Mouse (Mus musculus): ENCODE measurements at regions not wholly inside any gene's neighbourhood (a gene's known extent, or its start where the extent isn't known, plus 50 kb on each side); places are given as distances from the start of the nearest gene placed in this dataset.
A peak's percentile ranks its signal among the peaks of the same experiment; 100 is the strongest.

DNA sequence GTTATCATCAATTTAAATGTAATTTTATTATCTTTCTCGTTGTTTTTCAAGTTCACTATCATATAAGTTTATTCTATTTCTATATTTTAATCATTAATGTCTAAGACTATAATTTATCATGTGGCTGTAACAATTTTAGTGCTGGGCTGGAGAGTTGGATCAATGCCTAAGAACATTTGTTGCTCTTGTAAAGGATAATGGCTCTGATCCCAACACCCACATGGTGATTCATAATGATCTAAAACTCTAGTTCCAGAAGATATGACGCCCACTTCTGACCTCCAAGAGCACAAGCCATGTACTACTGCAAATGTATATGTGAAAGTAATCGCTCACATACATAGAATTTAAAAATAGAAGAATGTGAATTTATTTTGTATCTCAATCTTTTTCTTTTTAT lies 6117.1 kb downstream of the 9330182O14Rik start:
- peak; percentile 40 for DNase-seq
- Histone ChIP-seq H3K27me3 (ENCODE audit: insufficient read depth, low read length) (no peaks in the 10 kb centered on the region), H3K27ac (ENCODE audit: low read depth) (no peak overlapping the region), H3K4me1 (ENCODE audit: insufficient read depth) (no peaks in the 10 kb centered on the region), H3K36me3 (ENCODE audit: insufficient read depth) (no peaks in the 10 kb centered on the region), H3K4me2 (no peak overlapping the region), H3K9ac (no peak overlapping the region), H3K4me3 (ENCODE audit: low read depth, low read length) (no peak overlapping the region), H3K9me3 (ENCODE audit: low read depth, low read length) (no peaks in the 10 kb centered on the region)
- no peak for TF ChIP-seq CTCF (IDR thresholded peaks at IDR 0.05; ENCODE audit: low read depth)
- WGBS: 37% methylated on average over 3 of the region's 3 CpGs
- no peak for ATAC-seq (ENCODE audit: insufficient read depth)

DNA sequence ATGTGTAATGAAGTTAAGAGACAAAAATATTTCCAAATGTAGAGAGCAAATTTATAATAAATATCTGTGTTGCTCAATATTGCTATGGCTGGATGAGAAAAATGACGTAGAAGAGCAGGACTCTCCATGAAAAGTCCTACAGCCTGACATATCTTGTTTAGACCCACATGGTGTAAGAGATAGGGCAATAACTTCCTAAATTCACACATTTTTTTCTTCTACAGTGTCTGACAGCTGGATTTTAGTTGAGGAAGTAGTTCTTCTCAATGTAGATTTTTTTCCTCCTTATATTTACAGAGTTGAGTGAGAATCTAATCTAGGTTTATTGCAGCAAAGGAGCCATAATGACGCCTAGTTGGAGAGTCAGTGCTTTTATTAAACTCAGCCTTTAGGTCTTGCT lies 6151.1 kb downstream of the 9330182O14Rik start:
- Histone ChIP-seq H3K27me3 (ENCODE audit: insufficient read depth, low read length) (no peaks in the 10 kb centered on the region), H3K4me3 (ENCODE audit: low read depth, low read length) (no peak overlapping the region), H3K4me2 (no peak overlapping the region), H3K27ac (ENCODE audit: low read depth) (no peak overlapping the region), H3K36me3 (ENCODE audit: insufficient read depth) (no peaks in the 10 kb centered on the region), H3K4me1 (ENCODE audit: insufficient read depth) (no peaks in the 10 kb centered on the region), H3K9me3 (ENCODE audit: low read depth, low read length) (no peaks in the 10 kb centered on the region), H3K9ac (no peak overlapping the region)
- DNase-seq: no peak
- no peak for TF ChIP-seq CTCF (IDR thresholded peaks at IDR 0.05; ENCODE audit: low read depth)
- WGBS: 71% methylated on average over 2 of the region's 2 CpGs
- no peak for ATAC-seq (ENCODE audit: insufficient read depth)

DNA sequence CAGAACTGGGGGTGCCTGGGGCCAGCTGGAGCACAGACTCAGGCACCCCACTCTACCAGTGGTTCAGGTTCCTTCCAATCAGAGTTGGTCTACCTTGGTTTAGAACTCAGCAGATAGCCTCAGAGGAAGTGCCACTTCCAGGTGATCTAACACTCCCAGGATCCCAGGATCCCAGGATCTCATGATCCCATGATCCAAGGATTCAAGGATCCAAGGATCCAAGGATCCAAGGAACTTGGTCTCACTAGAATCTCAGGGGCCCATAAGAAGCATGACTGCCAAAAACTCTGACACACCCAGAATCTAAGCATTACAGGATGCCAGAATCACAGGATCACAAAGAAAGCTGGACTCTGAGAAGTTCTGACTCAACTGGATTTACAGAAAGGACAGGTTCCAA lies 6169.1 kb downstream of the 9330182O14Rik start:
- TF ChIP-seq CTCF (IDR thresholded peaks at IDR 0.05; ENCODE audit: low read depth): no peak
- no peaks in the 10 kb centered on the region for H3K27me3 ChIP-seq (ENCODE audit: insufficient read depth, low read length)

More for the DNA sequence above, 6169.1 kb downstream of the 9330182O14Rik start:
- ATAC-seq (ENCODE audit: insufficient read depth) (no peak), DNase-seq (no peak)
- Histone ChIP-seq H3K4me2 (no peak overlapping the region), H3K4me3 (ENCODE audit: low read depth, low read length) (no peak overlapping the region), H3K9me3 (ENCODE audit: low read depth, low read length) (no peaks in the 10 kb centered on the region), H3K27ac (ENCODE audit: low read depth) (no peak overlapping the region), H3K9ac (no peak overlapping the region), H3K36me3 (ENCODE audit: insufficient read depth) (no peaks in the 10 kb centered on the region), H3K4me1 (ENCODE audit: insufficient read depth) (no peaks in the 10 kb centered on the region)
